Mouse (Mus musculus) forebrain, embryonic 15.5 days (tissue): ENCODE measurements around the gene Slc25a21. TPM values are rescaled to one million over a fixed set of nuclear protein-coding genes. Genes with fewer than 3 reads are reported as not detected.

Experiments
- ATAC-seq: fragments of 200-750 bp; cut with Nextera tagmentation; replicated peaks from 2 replicates; pipeline ENCODE4 v1.8.0; 2017; ENCODE audit warnings: mild to moderate bottlenecking, moderate TSS enrichment, moderate library complexity
- H3K27ac ChIP-seq: fragments of 300-500 bp; sonication (generic); replicated peaks from 2 replicates; pipeline ENCODE4 v1.5.1; 2015; ENCODE audit warnings: mild to moderate bottlenecking, inconsistent platforms
- H3K27me3 ChIP-seq: fragments of 300-500 bp; sonication (generic); 2 replicates; pipeline ENCODE4 v1.6.1; 2015; ENCODE audit warnings: inconsistent platforms
- H3K36me3 ChIP-seq: fragments of 300-500 bp; sonication (generic); 2 replicates; pipeline ENCODE4 v1.6.1; 2015; ENCODE audit warnings: mild to moderate bottlenecking, inconsistent platforms
- H3K4me1 ChIP-seq: fragments of 300-500 bp; sonication (generic); 2 replicates; pipeline ENCODE4 v1.6.1; 2015; ENCODE audit warnings: inconsistent platforms
- H3K4me2 ChIP-seq: fragments of 300-500 bp; sonication (generic); replicated peaks from 2 replicates; pipeline ENCODE4 v1.6.1; 2015; ENCODE audit warnings: mild to moderate bottlenecking, inconsistent platforms
- H3K4me3 ChIP-seq: fragments of 300-500 bp; sonication (generic); 2 replicates; pipeline ENCODE4 v1.5.1; 2015; ENCODE audit warnings: mild to moderate bottlenecking, inconsistent platforms
- H3K9ac ChIP-seq: fragments of 300-500 bp; sonication (generic); replicated peaks from 2 replicates; pipeline ENCODE4 v1.6.1; 2015; ENCODE audit warnings: mild to moderate bottlenecking, inconsistent platforms
- H3K9me3 ChIP-seq: fragments of 300-500 bp; sonication (generic); 2 replicates; pipeline ENCODE4 v1.6.1; 2016; ENCODE audit warnings: inconsistent platforms
- WGBS: fragments of 180-500 bp; shearing (Covaris S2); methylation state at CpG from one replicate; pipeline ENCODE4 v1.1.7; 2015; ENCODE audit warnings: mixed read lengths; 5-methylcytosine and 5-hydroxymethylcytosine counted together
- polyA plus RNA-seq: library from polyadenylated mRNA; unstranded; fragments of >200 nt; fragmentation: Nextera tagmentation; extraction: Ambion mirVana; gene quantifications from 2 replicates; pipeline ENCODE4 v1.2.1, GENCODE M21; 2015

Gene Slc25a21
- polyA plus RNA-seq, 1 experiment from 2014 or later: 0.08 TPM

GRCm38 (mm10) chr12:57204276-57204851, 7.1 kb upstream of the Slc25a21 start:
- Histone ChIP-seq H3K4me2 (no peak overlapping the region), H3K27me3 (no peaks in the 10 kb centered on the region), H3K27ac (no peak overlapping the region), H3K36me3 (no peaks in the 10 kb centered on the region), H3K4me3 (no peak overlapping the region), H3K9me3 (no peaks in the 10 kb centered on the region), H3K4me1 (no peaks in the 10 kb centered on the region), H3K9ac (no peak overlapping the region)
- no peak for ATAC-seq
- WGBS: 89% methylated on average over 4 of the region's 4 CpGs

GRCm38 (mm10) chr12:57201901-57202300, 4.6 kb upstream of the Slc25a21 start:
- Histone ChIP-seq H3K9me3 (no peaks in the 10 kb centered on the region), H3K27ac (no peak overlapping the region), H3K4me2 (no peak overlapping the region), H3K9ac (no peak overlapping the region), H3K4me3 (no peak overlapping the region), H3K27me3 (0 out of 2 replicates have a peak, but pooled peaks cover 3% of the 10 kb centered on the region), H3K36me3 (no peaks in the 10 kb centered on the region), H3K4me1 (peaks cover 3% of the 10 kb centered on the region)
- WGBS: 92% methylated on average over 3 of the region's 3 CpGs
- no peak for ATAC-seq

GRCm38 (mm10) chr12:57199427-57199826, 2.2 kb upstream of the Slc25a21 start:
- H3K36me3 ChIP-seq: no peaks in the 10 kb centered on the region
- WGBS: 92% methylated on average over 2 of the region's 2 CpGs
- 0 out of 2 replicates have a peak, but pooled peaks cover 7% of the 10 kb centered on the region for H3K27me3 ChIP-seq

GRCm38 (mm10) chr12:57198269-57198668, 997 bp upstream of the Slc25a21 start:
- no peak for ATAC-seq
- Histone ChIP-seq H3K4me2 (no peak overlapping the region), H3K9ac (no peak overlapping the region), H3K9me3 (no peaks in the 10 kb centered on the region), H3K27ac (no peak overlapping the region), H3K36me3 (no peaks in the 10 kb centered on the region), H3K4me1 (peaks cover 9% of the 10 kb centered on the region), H3K27me3 (0 out of 2 replicates have a peak, but pooled peaks cover 7% of the 10 kb centered on the region), H3K4me3 (no peak overlapping the region)

More at GRCm38 (mm10) chr12:57199427-57199826, 2.2 kb upstream of the Slc25a21 start:
- Histone ChIP-seq H3K4me1 (peaks cover 9% of the 10 kb centered on the region), H3K9me3 (no peaks in the 10 kb centered on the region), H3K4me3 (no peak overlapping the region), H3K27ac (no peak overlapping the region), H3K4me2 (no peak overlapping the region), H3K9ac (no peak overlapping the region)
- no peak for ATAC-seq

- 0 out of 2 replicates have a peak, but pooled peaks cover 7% of the 10 kb centered on the region for H3K27me3 ChIP-seq
- H3K9me3 ChIP-seq: no peaks in the 10 kb centered on the region
- peak overlapping the region; percentile 47 for H3K4me3 ChIP-seq
- no peak overlapping the region for H3K27ac ChIP-seq
- WGBS: 2% methylated on average over 59 of the region's 59 CpGs
- peak overlapping the region; percentile 45 for H3K9ac ChIP-seq
- H3K4me1 ChIP-seq: peaks cover 9% of the 10 kb centered on the region
- H3K4me2 ChIP-seq: peak overlapping the region; percentile 95
- no peaks in the 10 kb centered on the region for H3K36me3 ChIP-seq
- peak; percentile 35 for ATAC-seq
These were observed 487 bp downstream of the Slc25a21 start for GRCm38 (mm10) chr12:57196608-57197362.

GRCm38 (mm10) chr12:57196286-57196607, 1.0 kb downstream of the Slc25a21 start:
- ATAC-seq: no peak
- peak overlapping the region; percentile 95 for H3K4me2 ChIP-seq
- H3K36me3 ChIP-seq: no peaks in the 10 kb centered on the region
- H3K4me3 ChIP-seq: peak overlapping the region; percentile 47
- peak overlapping the region; percentile 45; the same call in 1 of the 2 replicates for H3K9ac ChIP-seq
- H3K9me3 ChIP-seq: no peaks in the 10 kb centered on the region
- H3K27ac ChIP-seq: no peak overlapping the region
- 0 out of 2 replicates have a peak, but pooled peaks cover 7% of the 10 kb centered on the region for H3K27me3 ChIP-seq
- peaks cover 9% of the 10 kb centered on the region for H3K4me1 ChIP-seq
- 11% methylated on average over 8 of the region's 8 CpGs for WGBS

- no peak overlapping the region for H3K4me3 ChIP-seq
- H3K9ac ChIP-seq: no peak overlapping the region
- no peak overlapping the region for H3K27ac ChIP-seq
- no peaks in the 10 kb centered on the region for H3K36me3 ChIP-seq
- no peaks in the 10 kb centered on the region for H3K9me3 ChIP-seq
- 0 out of 2 replicates have a peak, but pooled peaks have one; percentile 47 for ATAC-seq
- H3K4me2 ChIP-seq: no peak overlapping the region
- WGBS: 31% methylated on average over 3 of the region's 3 CpGs
- peaks cover 9% of the 10 kb centered on the region for H3K4me1 ChIP-seq
- H3K27me3 ChIP-seq: 0 out of 2 replicates have a peak, but pooled peaks cover 7% of the 10 kb centered on the region
These were observed 2.7 kb downstream of the Slc25a21 start for GRCm38 (mm10) chr12:57194609-57195008.

- no peak for ATAC-seq
- 89% methylated on average over 4 of the region's 4 CpGs for WGBS
These were observed 10.2 kb downstream of the Slc25a21 start for GRCm38 (mm10) chr12:57187032-57187431.

GRCm38 (mm10) chr12:57186126-57186525, 11.1 kb downstream of the Slc25a21 start:
- H3K9ac ChIP-seq: no peak overlapping the region
- ATAC-seq: no peak
- no peaks in the 10 kb centered on the region for H3K9me3 ChIP-seq
- no peaks in the 10 kb centered on the region for H3K4me1 ChIP-seq
- no peak overlapping the region for H3K4me3 ChIP-seq
- no peaks in the 10 kb centered on the region for H3K36me3 ChIP-seq
- no peak overlapping the region for H3K27ac ChIP-seq
- H3K27me3 ChIP-seq: no peaks in the 10 kb centered on the region
- WGBS: 70% methylated on average over 2 of the region's 2 CpGs
- H3K4me2 ChIP-seq: no peak overlapping the region

More at GRCm38 (mm10) chr12:57187032-57187431, 10.2 kb downstream of the Slc25a21 start:
- Histone ChIP-seq H3K36me3 (no peaks in the 10 kb centered on the region), H3K9ac (no peak overlapping the region), H3K27ac (no peak overlapping the region), H3K9me3 (no peaks in the 10 kb centered on the region), H3K4me1 (no peaks in the 10 kb centered on the region), H3K4me3 (no peak overlapping the region), H3K4me2 (no peak overlapping the region), H3K27me3 (no peaks in the 10 kb centered on the region)

- 0% methylated on average over 1 of the region's 1 CpGs for WGBS
- Histone ChIP-seq H3K4me2 (no peak overlapping the region), H3K4me3 (no peak overlapping the region), H3K4me1 (no peaks in the 10 kb centered on the region), H3K27me3 (no peaks in the 10 kb centered on the region), H3K9me3 (no peaks in the 10 kb centered on the region), H3K36me3 (no peaks in the 10 kb centered on the region), H3K9ac (no peak overlapping the region), H3K27ac (no peak overlapping the region)
- ATAC-seq: no peak
These were observed 11.8 kb downstream of the Slc25a21 start for GRCm38 (mm10) chr12:57185475-57185874.

GRCm38 (mm10) chr12:57184401-57185147, 12.7 kb downstream of the Slc25a21 start:
- no peak overlapping the region for H3K4me3 ChIP-seq
- H3K9me3 ChIP-seq: no peaks in the 10 kb centered on the region
- H3K27me3 ChIP-seq: no peaks in the 10 kb centered on the region
- no peak overlapping the region for H3K4me2 ChIP-seq
- no peak overlapping the region for H3K9ac ChIP-seq
- ATAC-seq: no peak
- no peaks in the 10 kb centered on the region for H3K36me3 ChIP-seq
- H3K4me1 ChIP-seq: peaks cover 4% of the 10 kb centered on the region; the same call in 1 of the 2 replicates
- H3K27ac ChIP-seq: no peak overlapping the region
- 59% methylated on average over 2 of the region's 2 CpGs for WGBS
